8 mouse cellular contexts compared by ENCODE assay signal in genomic region chr7:136047364-136047945, GRCm38 (mm10).
DNase-seq lines count a peak whose midpoint lies in the region; ATAC-seq and TF ChIP-seq lines count a peak whose summit lies in the region.

No protein-coding gene starts in this region.

- H3K4me2 ChIP-seq in forebrain, postnatal 0 days (ENCODE audit: low read depth) = no peak overlapping the region
- no peak overlapping the region for H3K4me2 ChIP-seq in stomach, embryonic 14.5 days (replicated peaks; ENCODE audit: low read depth, low read length)
- no peak overlapping the region for H3K4me2 ChIP-seq in stomach, postnatal 0 days (replicated peaks; ENCODE audit: low read depth)

- H3K4me3 ChIP-seq in forebrain, embryonic 10.5 days = no peak overlapping the region
- H3K4me3 ChIP-seq in forebrain, postnatal 0 days (ENCODE audit: low read depth, low read length) = no peak overlapping the region
- H3K4me3 ChIP-seq in stomach, embryonic 14.5 days (ENCODE audit: low read depth, low read length) = no peak overlapping the region
- H3K4me3 ChIP-seq in stomach, postnatal 0 days (ENCODE audit: low read depth, low read length) = no peak overlapping the region
- no peak overlapping the region for H3K4me3 ChIP-seq in midbrain, embryonic 10.5 days

- no peak for TF ChIP-seq CTCF in forebrain, postnatal 0 days (IDR thresholded peaks at IDR 0.05; ENCODE audit: low read depth)
- no peak for TF ChIP-seq CTCF in stomach, postnatal 0 days (IDR thresholded peaks at IDR 0.05; ENCODE audit: low read depth)

- 27% methylated on average over 7 of the region's 7 CpGs for WGBS in forebrain, embryonic 10.5 days
- 13% methylated on average over 7 of the region's 7 CpGs for WGBS in forebrain, postnatal 0 days
- 43% methylated on average over 7 of the region's 7 CpGs for WGBS in stomach, embryonic 14.5 days
- WGBS in stomach, postnatal 0 days = 48% methylated on average over 7 of the region's 7 CpGs
- 24% methylated on average over 7 of the region's 7 CpGs for WGBS in midbrain, embryonic 10.5 days

- peaks cover 22% of the 10 kb centered on the region; the same call in 1 of the 2 replicates for H3K27me3 ChIP-seq in forebrain, embryonic 10.5 days (ENCODE audit: poor library complexity, severe bottlenecking)
- H3K27me3 ChIP-seq in forebrain, postnatal 0 days (ENCODE audit: insufficient read depth, low read length) = no peaks in the 10 kb centered on the region; the same call in 1 of the 2 replicates
- H3K27me3 ChIP-seq in stomach, embryonic 14.5 days (ENCODE audit: control insufficient read depth, insufficient read depth, low read length) = no peaks in the 10 kb centered on the region
- H3K27me3 ChIP-seq in stomach, postnatal 0 days (ENCODE audit: control insufficient read depth, insufficient read depth, low read length) = no peaks in the 10 kb centered on the region
- H3K27me3 ChIP-seq in midbrain, embryonic 10.5 days (ENCODE audit: low read depth, poor library complexity, severe bottlenecking) = 0 out of 2 replicates have a peak, but pooled peaks cover 13% of the 10 kb centered on the region

- no peaks in the 10 kb centered on the region for H3K9me3 ChIP-seq in forebrain, embryonic 10.5 days
- H3K9me3 ChIP-seq in forebrain, postnatal 0 days (ENCODE audit: low read length) = no peaks in the 10 kb centered on the region
- no peaks in the 10 kb centered on the region for H3K9me3 ChIP-seq in stomach, embryonic 14.5 days (ENCODE audit: control insufficient read depth, low read depth, low read length)
- H3K9me3 ChIP-seq in stomach, postnatal 0 days (ENCODE audit: control insufficient read depth, low read length) = no peaks in the 10 kb centered on the region
- H3K9me3 ChIP-seq in midbrain, embryonic 10.5 days (replicated peaks) = no peaks in the 10 kb centered on the region

- no peak for TF ChIP-seq EP300 in stomach, postnatal 0 days (optimal IDR thresholded peaks at IDR 0.05)

- peaks cover 39% of the 10 kb centered on the region for H3K4me1 ChIP-seq in forebrain, embryonic 10.5 days
- peaks cover 11% of the 10 kb centered on the region; the same call in 1 of the 2 replicates for H3K4me1 ChIP-seq in forebrain, postnatal 0 days (ENCODE audit: insufficient read depth)
- peaks cover 32% of the 10 kb centered on the region for H3K4me1 ChIP-seq in stomach, embryonic 14.5 days (ENCODE audit: control insufficient read depth, insufficient read depth, low read length)
- 0 out of 2 replicates have a peak, but pooled peaks cover 3% of the 10 kb centered on the region for H3K4me1 ChIP-seq in stomach, postnatal 0 days (replicated peaks; ENCODE audit: control insufficient read depth, insufficient read depth)
- H3K4me1 ChIP-seq in midbrain, embryonic 10.5 days = peaks cover 45% of the 10 kb centered on the region

- H3K9ac ChIP-seq in forebrain, postnatal 0 days = no peak overlapping the region
- no peak overlapping the region for H3K9ac ChIP-seq in stomach, embryonic 14.5 days (replicated peaks; ENCODE audit: low read depth, low read length)
- no peak overlapping the region for H3K9ac ChIP-seq in stomach, postnatal 0 days (ENCODE audit: low read length)

- H3K27ac ChIP-seq in forebrain, embryonic 10.5 days = peak overlapping the region; percentile 81
- no peak overlapping the region for H3K27ac ChIP-seq in forebrain, postnatal 0 days (ENCODE audit: low read depth, low read length)
- peak overlapping the region; percentile 85 for H3K27ac ChIP-seq in stomach, embryonic 14.5 days (ENCODE audit: low read length)
- no peak overlapping the region; the same call in 1 of the 2 replicates for H3K27ac ChIP-seq in stomach, postnatal 0 days (replicated peaks)
- H3K27ac ChIP-seq in midbrain, embryonic 10.5 days (replicated peaks) = peak overlapping the region; percentile 85

- H3K36me3 ChIP-seq in forebrain, embryonic 10.5 days (replicated peaks) = no peaks in the 10 kb centered on the region
- no peaks in the 10 kb centered on the region for H3K36me3 ChIP-seq in forebrain, postnatal 0 days (ENCODE audit: insufficient read depth)
- no peaks in the 10 kb centered on the region for H3K36me3 ChIP-seq in stomach, embryonic 14.5 days (ENCODE audit: control insufficient read depth, insufficient read depth, low read length)
- no peaks in the 10 kb centered on the region for H3K36me3 ChIP-seq in stomach, postnatal 0 days (ENCODE audit: control insufficient read depth, insufficient read depth, low read length)
- no peaks in the 10 kb centered on the region for H3K36me3 ChIP-seq in midbrain, embryonic 10.5 days

- DNase-seq in forebrain, embryonic 10.5 days (ENCODE audit: extremely low spot score, low spot score) = no peak
- no peak for DNase-seq in forebrain, postnatal 0 days
- no peak for DNase-seq in stomach, postnatal 0 days (ENCODE audit: low spot score)
- DNase-seq in midbrain, embryonic 10.5 days (ENCODE audit: low spot score) = no peak
- no peak for DNase-seq in right cerebral cortex, postnatal 4 days
- DNase-seq in urinary bladder, postnatal 36 days (ENCODE audit: low spot score in 2 of 2) = no peak
- no peak for DNase-seq in urinary bladder, postnatal 25 days (ENCODE audit: low spot score)

- ATAC-seq in forebrain, postnatal 0 days = no peak
- no peak for ATAC-seq in stomach, embryonic 14.5 days (ENCODE audit: insufficient number of reproducible peaks, insufficient read depth, low FRiP score, low read depth)
- ATAC-seq in stomach, postnatal 0 days (ENCODE audit: low FRiP score, low TSS enrichment) = no peak

Comparison
In these comparisons a context has a peak if more than half of its experiments do, and no peak if none do; other contexts are left out.
1. H3K27ac ChIP-seq: peak in forebrain, embryonic 10.5 days (single experiment), stomach, embryonic 14.5 days (single experiment) and midbrain, embryonic 10.5 days (single experiment); none in forebrain, postnatal 0 days (single experiment) and stomach, postnatal 0 days (single experiment).